Mouse (Mus musculus): ENCODE measurements around the gene Nudt7. TPM values are rescaled to one million over a fixed set of nuclear protein-coding genes. Genes with fewer than 3 reads are reported as not detected.
A peak's percentile ranks its signal among the peaks of the same experiment; 100 is the strongest.

Nudt7 gene
- polyA plus RNA-seq (2016; fragmentation: Nextera tagmentation; extraction: Ambion mirVana) = 11.3 and 13.1 TPM in 2 replicates

DNA sequence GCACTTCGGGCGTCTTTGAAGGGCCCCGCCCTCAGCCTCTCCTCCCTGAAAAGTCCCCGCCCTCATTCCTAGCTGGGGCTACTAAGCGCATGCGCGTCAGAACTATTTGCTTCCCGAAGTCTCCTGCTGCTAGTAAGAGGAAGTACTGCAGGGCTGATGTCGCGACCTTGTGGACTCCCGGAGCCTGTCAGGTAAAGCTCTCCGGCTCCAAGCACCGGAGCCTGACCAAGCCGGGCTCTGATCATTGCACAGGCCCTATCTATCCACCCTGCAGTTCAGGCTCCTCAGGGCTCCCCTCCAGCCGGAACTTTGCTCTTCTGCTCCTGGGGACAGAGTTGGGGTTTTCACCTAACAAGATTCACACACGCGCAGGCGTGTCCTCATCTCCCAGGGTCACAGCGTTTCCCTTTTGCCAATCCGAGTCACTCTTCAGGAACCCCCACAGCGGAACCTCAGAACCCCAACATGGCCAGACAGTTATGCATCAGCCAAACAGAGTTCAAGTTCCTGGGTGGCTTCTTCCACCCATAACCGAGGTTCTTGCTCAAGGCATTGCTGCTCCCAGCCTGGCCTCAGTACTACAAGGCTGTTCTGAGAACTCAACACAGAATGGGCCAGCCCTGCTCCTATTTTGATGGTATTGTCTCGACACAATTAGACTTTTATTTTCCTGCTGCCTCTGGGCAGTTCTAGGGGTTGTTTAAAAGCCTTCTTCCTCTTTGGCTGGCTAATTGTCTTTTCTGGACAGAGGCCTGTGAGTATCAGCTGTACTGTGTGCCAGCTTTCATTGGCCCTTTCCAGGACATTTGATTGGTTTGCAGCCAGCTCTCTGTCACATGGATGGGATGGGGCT lies at the start of gene Nudt7:
Gene Nudt7 (plus strand): TSS at position 48 of the 853 bp plus-strand sequence.
- Histone ChIP-seq H3K27ac (peak within 1 kb of the TSS; percentile 83), H3K9me3 (no peaks in the 10 kb centered on the region), H3K27me3 (ENCODE audit: poor library complexity, severe bottlenecking) (no peaks in the 10 kb centered on the region), H3K4me1 (peaks cover 14% of the 10 kb centered on the region), H3K36me3 (replicated peaks) (no peaks in the 10 kb centered on the region), H3K4me3 (peak within 1 kb of the TSS; percentile 61)
- WGBS = 5% methylated on average over 23 of the region's 23 CpGs
- DNase-seq (ENCODE audit: extremely low spot score, low spot score) = peak; percentile 90

DNA sequence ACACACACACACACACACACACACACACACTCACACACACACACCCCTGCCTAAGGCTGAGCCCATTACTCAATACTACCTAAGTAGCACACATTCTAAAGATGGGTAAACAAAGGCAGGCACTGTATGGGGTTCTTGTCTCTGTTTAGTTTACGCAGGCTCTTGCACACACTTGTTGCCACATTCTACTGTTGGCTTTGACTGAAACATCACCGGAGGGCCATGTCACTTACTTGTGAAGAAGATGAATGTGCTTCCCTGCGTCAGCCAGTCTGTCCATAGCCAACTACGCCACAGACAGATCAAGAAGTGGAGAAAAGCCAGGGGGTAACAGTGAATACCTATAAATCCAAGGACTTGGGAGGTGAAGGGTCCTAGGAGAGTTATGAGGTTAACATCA lies 45.4 kb upstream of the Nudt7 start:
- WGBS = 94% methylated on average over 4 of the region's 4 CpGs
- H3K27me3 ChIP-seq (ENCODE audit: poor library complexity, severe bottlenecking) = no peaks in the 10 kb centered on the region
- H3K27ac ChIP-seq = no peak overlapping the region
- no peak for DNase-seq (ENCODE audit: extremely low spot score, low spot score)
- H3K36me3 ChIP-seq (replicated peaks) = no peaks in the 10 kb centered on the region
- H3K4me3 ChIP-seq = no peak overlapping the region
- H3K9me3 ChIP-seq = no peaks in the 10 kb centered on the region
- no peaks in the 10 kb centered on the region for H3K4me1 ChIP-seq

DNA sequence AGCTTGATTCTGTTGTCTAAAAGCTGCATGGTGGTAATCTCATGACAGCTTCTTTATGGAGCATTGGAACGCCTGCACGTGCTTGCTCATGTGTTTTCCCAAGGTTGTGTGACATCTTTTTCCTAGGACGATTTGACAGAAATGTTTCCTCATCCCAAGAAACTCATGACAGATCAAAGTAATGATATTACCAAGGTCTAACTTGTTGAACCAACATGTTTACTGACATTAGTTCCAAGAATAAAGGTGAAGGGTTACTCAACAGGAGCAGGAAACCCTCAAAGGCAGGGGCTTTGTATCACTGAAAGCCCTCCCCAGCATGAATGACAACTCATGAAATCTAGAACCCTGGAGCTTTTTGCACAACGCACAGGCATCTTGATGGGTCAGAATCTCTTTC lies 42.6 kb upstream of the Nudt7 start:
- Histone ChIP-seq H3K27me3 (ENCODE audit: poor library complexity, severe bottlenecking) (no peaks in the 10 kb centered on the region), H3K4me3 (no peak overlapping the region), H3K9me3 (no peaks in the 10 kb centered on the region), H3K36me3 (replicated peaks) (no peaks in the 10 kb centered on the region), H3K4me1 (no peaks in the 10 kb centered on the region), H3K27ac (no peak overlapping the region)
- WGBS = 90% methylated on average over 4 of the region's 4 CpGs
- DNase-seq (ENCODE audit: extremely low spot score, low spot score) = no peak

DNA sequence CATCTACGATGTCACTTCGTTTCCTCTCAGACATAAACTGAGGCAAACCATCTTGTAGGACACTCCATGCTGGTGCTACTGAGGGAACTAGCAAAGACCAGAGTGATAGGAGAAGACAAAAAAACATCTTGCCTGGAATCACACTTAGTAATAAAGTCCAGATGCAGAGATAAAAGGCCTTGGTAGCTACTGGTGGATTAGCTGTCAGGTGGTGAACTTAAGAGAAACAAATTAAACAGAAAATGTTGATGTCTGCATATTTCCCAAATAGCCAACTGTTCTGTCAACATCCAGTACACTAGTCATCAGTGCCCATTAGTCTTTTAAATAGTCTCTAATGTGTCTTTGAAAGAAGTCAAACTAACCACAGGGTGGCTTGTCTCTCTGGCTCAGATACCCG lies 40.0 kb upstream of the Nudt7 start:
- Histone ChIP-seq H3K4me3 (no peak overlapping the region), H3K27ac (no peak overlapping the region), H3K9me3 (no peaks in the 10 kb centered on the region), H3K27me3 (ENCODE audit: poor library complexity, severe bottlenecking) (no peaks in the 10 kb centered on the region), H3K36me3 (replicated peaks) (no peaks in the 10 kb centered on the region), H3K4me1 (no peaks in the 10 kb centered on the region)
- DNase-seq (ENCODE audit: extremely low spot score, low spot score) = no peak
- WGBS = 86% methylated on average over 3 of the region's 3 CpGs

DNA sequence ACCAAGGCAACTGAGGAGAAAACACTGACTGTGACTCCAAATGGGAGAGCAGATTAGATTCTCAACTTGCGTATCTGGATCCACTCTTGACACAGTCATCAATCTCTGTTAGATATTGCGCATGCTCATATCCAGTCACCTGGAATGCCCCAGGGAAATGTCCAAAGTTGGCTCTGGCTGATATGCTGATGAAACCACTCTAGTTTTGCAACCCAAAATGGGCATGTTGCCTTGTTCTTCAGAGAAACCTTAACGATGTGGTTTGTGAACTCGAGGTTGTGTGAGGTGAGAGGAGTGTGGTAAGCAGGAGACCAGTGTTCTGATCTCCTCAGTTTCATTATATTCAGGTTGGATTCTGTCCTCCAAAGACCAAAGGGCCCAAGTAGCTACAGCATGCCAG lies 38.8 kb upstream of the Nudt7 start:
- H3K4me1 ChIP-seq = no peaks in the 10 kb centered on the region
- no peak for DNase-seq (ENCODE audit: extremely low spot score, low spot score)
- WGBS = 95% methylated on average over 4 of the region's 4 CpGs
- H3K9me3 ChIP-seq = no peaks in the 10 kb centered on the region
- H3K36me3 ChIP-seq (replicated peaks) = no peaks in the 10 kb centered on the region
- no peaks in the 10 kb centered on the region for H3K27me3 ChIP-seq (ENCODE audit: poor library complexity, severe bottlenecking)
- no peak overlapping the region for H3K4me3 ChIP-seq
- no peak overlapping the region for H3K27ac ChIP-seq

DNA sequence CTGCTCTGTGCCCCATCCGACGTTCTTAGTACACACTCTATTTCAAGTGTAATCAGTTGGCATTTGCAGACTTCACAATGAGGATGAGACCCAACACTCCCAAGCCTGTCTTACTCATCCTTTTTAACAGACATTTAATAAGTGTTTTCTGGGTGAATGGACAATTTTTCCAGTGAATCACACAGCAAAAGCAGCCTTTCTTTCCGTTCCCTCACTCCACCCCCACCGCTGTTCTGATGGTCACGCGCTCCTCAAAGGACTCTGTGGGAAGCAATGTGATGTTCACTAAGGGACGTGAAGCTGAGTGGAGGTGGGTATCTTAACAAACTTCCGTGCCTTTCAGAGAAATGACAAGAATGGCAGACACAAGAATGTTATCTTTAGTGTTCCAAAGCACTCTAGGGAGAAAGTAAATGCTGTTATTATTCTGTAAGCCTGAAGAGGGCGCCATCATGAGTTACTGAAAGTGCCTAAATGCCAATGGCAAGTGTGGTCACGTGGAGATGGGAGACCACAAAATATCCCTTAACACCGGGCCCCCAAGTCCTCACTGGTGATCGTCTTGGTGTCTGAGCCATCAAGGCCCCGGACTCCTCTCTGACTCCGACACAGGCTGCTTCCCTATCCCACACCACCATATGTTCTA lies 32.7 kb upstream of the Nudt7 start:
- Histone ChIP-seq H3K27me3 (ENCODE audit: poor library complexity, severe bottlenecking) (no peaks in the 10 kb centered on the region; the same call in 1 of the 2 replicates), H3K9me3 (no peaks in the 10 kb centered on the region), H3K36me3 (replicated peaks) (no peaks in the 10 kb centered on the region), H3K27ac (no peak overlapping the region), H3K4me1 (peaks cover 10% of the 10 kb centered on the region; the same call in 1 of the 2 replicates), H3K4me3 (no peak overlapping the region)
- no peak for DNase-seq (ENCODE audit: extremely low spot score, low spot score)
- WGBS = 69% methylated on average over 14 of the region's 14 CpGs

DNA sequence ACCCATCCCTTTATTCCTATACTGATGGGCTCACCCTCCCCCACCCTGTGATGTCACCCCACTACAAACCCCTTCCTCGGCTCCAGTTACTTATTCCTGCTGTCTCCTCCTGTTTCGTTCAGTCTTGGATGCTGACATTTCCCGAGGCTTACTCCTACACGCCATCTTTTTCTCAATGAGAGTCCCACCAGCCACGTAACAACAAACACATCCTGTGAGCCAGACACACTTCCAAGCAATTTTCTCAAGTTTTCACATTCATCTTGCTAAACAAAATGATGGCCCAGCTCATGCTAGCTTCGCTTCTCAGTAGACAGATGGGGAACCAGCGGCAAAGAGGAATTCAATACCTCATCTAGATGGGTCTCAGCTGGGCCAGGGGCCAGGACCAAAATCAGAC lies 30.0 kb upstream of the Nudt7 start:
- H3K27me3 ChIP-seq (ENCODE audit: poor library complexity, severe bottlenecking) = no peaks in the 10 kb centered on the region; the same call in 1 of the 2 replicates

DNA sequence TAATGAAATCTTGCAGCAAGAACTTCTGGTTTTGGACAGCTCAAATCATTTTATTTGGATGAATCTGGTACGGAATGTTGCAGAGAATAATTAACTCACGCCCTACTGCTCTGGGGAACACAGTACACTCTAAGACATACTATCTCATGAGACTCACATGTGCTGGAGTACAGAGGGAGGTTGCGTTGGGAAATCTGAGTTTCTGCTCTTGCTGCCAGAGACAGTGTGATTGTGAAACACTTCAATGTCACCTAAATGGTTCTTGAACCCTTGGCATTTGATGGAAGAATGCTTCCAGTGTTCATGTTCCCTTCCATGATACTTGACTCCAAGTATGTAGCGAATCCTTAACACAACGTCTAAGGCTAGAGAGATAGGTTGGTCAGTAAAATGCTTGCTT lies 27.4 kb upstream of the Nudt7 start:
- Histone ChIP-seq H3K27me3 (ENCODE audit: poor library complexity, severe bottlenecking) (no peaks in the 10 kb centered on the region; the same call in 1 of the 2 replicates), H3K4me1 (0 out of 2 replicates have a peak, but pooled peaks cover 1% of the 10 kb centered on the region), H3K36me3 (replicated peaks) (no peaks in the 10 kb centered on the region), H3K27ac (no peak overlapping the region), H3K4me3 (no peak overlapping the region), H3K9me3 (no peaks in the 10 kb centered on the region)
- 92% methylated on average over 5 of the region's 5 CpGs for WGBS
- DNase-seq (ENCODE audit: extremely low spot score, low spot score) = no peak

More for the DNA sequence above, 30.0 kb upstream of the Nudt7 start:
- Histone ChIP-seq H3K9me3 (no peaks in the 10 kb centered on the region), H3K36me3 (replicated peaks) (no peaks in the 10 kb centered on the region), H3K27ac (no peak overlapping the region), H3K4me3 (no peak overlapping the region), H3K4me1 (peaks cover 10% of the 10 kb centered on the region; the same call in 1 of the 2 replicates)
- 88% methylated on average over 7 of the region's 7 CpGs for WGBS
- no peak for DNase-seq (ENCODE audit: extremely low spot score, low spot score)

DNA sequence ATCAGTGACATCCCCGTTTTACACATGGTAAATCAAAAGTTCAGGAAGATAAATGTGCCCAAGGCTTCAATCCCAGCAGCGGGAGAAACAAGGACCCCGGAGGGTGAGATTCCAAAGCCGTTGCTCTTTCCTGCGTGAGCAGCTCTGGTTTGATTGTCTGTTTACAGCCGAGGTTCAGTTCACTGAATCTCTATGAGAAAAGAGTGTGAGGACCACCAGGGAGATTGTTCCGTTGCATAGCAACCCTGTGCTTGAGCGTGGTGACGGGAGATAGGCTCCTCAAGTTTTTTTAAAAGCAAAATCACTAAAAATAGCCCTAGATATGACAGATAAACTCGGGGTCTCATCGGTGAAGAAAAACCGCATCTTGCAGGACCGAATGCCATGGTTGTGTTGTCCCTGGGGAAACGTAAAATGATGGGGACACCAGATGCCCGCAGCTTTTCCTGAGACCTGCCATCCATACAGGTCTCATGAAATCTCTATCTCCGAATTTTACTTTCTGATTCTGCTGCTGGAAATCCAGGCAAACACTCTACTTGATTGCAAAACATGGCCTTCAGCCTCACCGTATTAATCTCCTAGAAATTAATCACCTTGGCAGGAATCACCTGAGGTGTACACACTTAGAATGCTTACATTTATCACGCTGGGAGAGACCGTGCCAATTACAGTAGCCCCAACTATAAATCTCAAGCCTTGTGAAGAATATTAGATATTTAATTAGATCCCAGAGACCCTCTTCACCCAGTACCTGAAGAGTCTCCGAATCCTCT lies 23.8 kb upstream of the Nudt7 start:
- Histone ChIP-seq H3K9me3 (no peaks in the 10 kb centered on the region), H3K4me3 (no peak overlapping the region), H3K36me3 (replicated peaks) (no peaks in the 10 kb centered on the region), H3K27me3 (ENCODE audit: poor library complexity, severe bottlenecking) (peaks cover 4% of the 10 kb centered on the region; the same call in 1 of the 2 replicates), H3K4me1 (no peaks in the 10 kb centered on the region; the same call in 1 of the 2 replicates), H3K27ac (no peak overlapping the region)
- DNase-seq (ENCODE audit: extremely low spot score, low spot score) = no peak
- 82% methylated on average over 20 of the region's 20 CpGs for WGBS

DNA sequence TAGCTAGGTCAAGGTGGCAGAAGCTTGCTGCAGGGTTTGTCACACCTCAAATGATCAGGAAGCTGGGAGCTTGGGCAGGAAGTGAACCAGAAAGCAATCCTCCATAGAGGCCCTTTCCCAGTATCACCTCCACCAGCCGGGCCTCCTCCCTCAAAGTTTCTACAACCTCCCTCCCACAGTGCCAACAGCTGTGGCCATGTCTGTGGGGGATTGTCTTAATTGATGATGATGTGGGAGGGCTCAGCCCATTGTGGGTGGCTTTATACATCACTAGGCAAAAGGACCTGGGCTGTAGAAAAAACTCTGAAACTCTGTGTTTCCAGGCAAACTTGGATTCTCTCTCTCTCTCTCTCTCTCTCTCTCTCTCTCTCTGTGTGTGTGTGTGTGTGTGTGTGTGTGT lies 18.3 kb upstream of the Nudt7 start:
- no peaks in the 10 kb centered on the region for H3K36me3 ChIP-seq (replicated peaks)
- H3K4me3 ChIP-seq = no peak overlapping the region
- H3K4me1 ChIP-seq = peaks cover 21% of the 10 kb centered on the region
- 0 out of 2 replicates have a peak overlapping the region, but pooled peaks have one; percentile 64 for H3K27ac ChIP-seq
- 38% methylated on average over 1 of the region's 1 CpGs for WGBS
- H3K9me3 ChIP-seq = peaks cover 3% of the 10 kb centered on the region; the same call in 1 of the 2 replicates
- no peak for DNase-seq (ENCODE audit: extremely low spot score, low spot score)
- H3K27me3 ChIP-seq (ENCODE audit: poor library complexity, severe bottlenecking) = peaks cover 4% of the 10 kb centered on the region; the same call in 1 of the 2 replicates

DNA sequence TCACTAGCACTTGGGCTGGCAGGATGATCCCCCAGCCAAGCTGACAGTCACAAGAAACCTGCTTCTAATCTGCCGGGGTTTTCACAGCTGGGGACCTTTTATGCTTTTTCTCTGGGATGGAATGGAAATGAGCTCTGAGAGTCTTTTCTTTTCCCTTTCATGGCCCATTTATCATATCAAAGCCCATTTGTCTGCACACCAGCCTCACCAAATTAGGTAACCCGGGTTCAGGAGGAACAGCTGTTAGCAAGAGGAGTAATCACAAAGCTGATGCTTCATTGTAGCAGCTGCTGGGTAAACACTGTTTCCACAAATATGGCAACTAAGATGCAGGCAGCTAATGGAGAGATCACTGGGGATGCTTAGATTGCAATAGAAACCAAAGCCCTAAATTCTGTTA lies 17.3 kb upstream of the Nudt7 start:
- Histone ChIP-seq H3K4me1 (peaks cover 21% of the 10 kb centered on the region), H3K27me3 (ENCODE audit: poor library complexity, severe bottlenecking) (peaks cover 4% of the 10 kb centered on the region; the same call in 1 of the 2 replicates), H3K9me3 (peaks cover 3% of the 10 kb centered on the region; the same call in 1 of the 2 replicates), H3K36me3 (replicated peaks) (no peaks in the 10 kb centered on the region), H3K27ac (peak overlapping the region; percentile 48; the same call in 1 of the 2 replicates), H3K4me3 (peak overlapping the region; percentile 3; the same call in 1 of the 2 replicates)
- peak; percentile 35 for DNase-seq (ENCODE audit: extremely low spot score, low spot score)
- 1% methylated on average over 2 of the region's 2 CpGs for WGBS

DNA sequence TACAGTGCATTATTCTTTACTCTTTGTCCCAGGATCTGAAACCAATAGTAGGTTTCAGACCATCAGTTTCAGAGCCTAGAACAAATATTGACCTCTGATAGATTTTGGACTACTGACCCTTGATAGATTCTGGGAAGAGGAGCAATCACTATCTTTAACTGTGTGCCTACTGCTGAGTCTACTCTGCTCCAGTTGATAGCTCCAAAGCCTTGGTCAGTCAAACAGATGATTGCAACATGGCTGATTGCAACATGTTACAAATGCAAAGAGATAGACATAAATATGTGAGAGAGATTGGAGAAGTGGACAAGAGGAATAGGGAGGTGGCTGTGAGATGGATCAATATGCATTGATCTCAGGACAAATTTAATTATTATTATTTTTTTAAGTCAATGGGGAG lies 15.9 kb upstream of the Nudt7 start:
- H3K36me3 ChIP-seq (replicated peaks) = no peaks in the 10 kb centered on the region
- no peak overlapping the region for H3K4me3 ChIP-seq
- H3K27ac ChIP-seq = no peak overlapping the region
- H3K4me1 ChIP-seq = peaks cover 21% of the 10 kb centered on the region
- DNase-seq (ENCODE audit: extremely low spot score, low spot score) = no peak
- peaks cover 3% of the 10 kb centered on the region; the same call in 1 of the 2 replicates for H3K9me3 ChIP-seq
- H3K27me3 ChIP-seq (ENCODE audit: poor library complexity, severe bottlenecking) = peaks cover 4% of the 10 kb centered on the region; the same call in 1 of the 2 replicates

Data from forebrain, embryonic 10.5 days (tissue).